Mouse (Mus musculus) heart, adult 9 months (tissue): ENCODE results near the gene Ninj1.

Experiments
- DNase-seq, 2 experiments: peaks; one replicate each; pipeline ENCODE4 v3.0.0; 2022; ENCODE audit warnings: low spot score in 2 of 2

Gene Ninj1

GRCm38 (mm10) chr13:49171729-49172128, 15.6 kb upstream of the Ninj1 start:
- DNase-seq = no peak

- no peak for DNase-seq
These were observed 14.9 kb upstream of the Ninj1 start for GRCm38 (mm10) chr13:49172335-49172734.

- DNase-seq = peak; percentile 70 to 84
These were observed 14.2 kb upstream of the Ninj1 start for GRCm38 (mm10) chr13:49172971-49173596.

GRCm38 (mm10) chr13:49175509-49175908, 11.8 kb upstream of the Ninj1 start:
- DNase-seq = no peak

- DNase-seq = peak; percentile 80 to 83
These were observed 8.3 kb upstream of the Ninj1 start for GRCm38 (mm10) chr13:49178839-49179585.

- DNase-seq = no peak
These were observed 7.0 kb upstream of the Ninj1 start for GRCm38 (mm10) chr13:49180274-49180673.

- no peak for DNase-seq
These were observed 6.6 kb upstream of the Ninj1 start for GRCm38 (mm10) chr13:49180691-49181090.

- no peak for DNase-seq
These were observed 5.8 kb upstream of the Ninj1 start for GRCm38 (mm10) chr13:49181411-49181984.

GRCm38 (mm10) chr13:49183161-49183560, 4.1 kb upstream of the Ninj1 start:
- no peak for DNase-seq

- peak in 1 of 2 experiments; percentile 28 for DNase-seq
These were observed 3.6 kb upstream of the Ninj1 start for GRCm38 (mm10) chr13:49183646-49184045.

GRCm38 (mm10) chr13:49186798-49187287, 442 bp upstream of the Ninj1 start:
- DNase-seq = no peak

- DNase-seq = no peak
These were observed 1.1 kb downstream of the Ninj1 start for GRCm38 (mm10) chr13:49188219-49188965.

- no peak for DNase-seq
These were observed 1.7 kb downstream of the Ninj1 start for GRCm38 (mm10) chr13:49188966-49189360.

- peak; percentile 76 to 83 for DNase-seq
These were observed 2.9 kb downstream of the Ninj1 start for GRCm38 (mm10) chr13:49189970-49190870.

- no peak for DNase-seq
These were observed 3.8 kb downstream of the Ninj1 start for GRCm38 (mm10) chr13:49190876-49191672.

- no peak for DNase-seq
These were observed 4.4 kb downstream of the Ninj1 start for GRCm38 (mm10) chr13:49191673-49192035.

GRCm38 (mm10) chr13:49192156-49192855, 5.0 kb downstream of the Ninj1 start:
- no peak for DNase-seq

- DNase-seq = no peak
These were observed 6.4 kb downstream of the Ninj1 start for GRCm38 (mm10) chr13:49193650-49194049.

GRCm38 (mm10) chr13:49194811-49195210, 7.5 kb downstream of the Ninj1 start:
- no peak for DNase-seq

- no peak for DNase-seq
These were observed 8.4 kb downstream of the Ninj1 start for GRCm38 (mm10) chr13:49195651-49196050.
